Mouse (Mus musculus): ENCODE results near the gene Rbfox1.
A peak's percentile ranks its signal among the peaks of the same experiment; 100 is the strongest.

The Rbfox1 gene

DNA sequence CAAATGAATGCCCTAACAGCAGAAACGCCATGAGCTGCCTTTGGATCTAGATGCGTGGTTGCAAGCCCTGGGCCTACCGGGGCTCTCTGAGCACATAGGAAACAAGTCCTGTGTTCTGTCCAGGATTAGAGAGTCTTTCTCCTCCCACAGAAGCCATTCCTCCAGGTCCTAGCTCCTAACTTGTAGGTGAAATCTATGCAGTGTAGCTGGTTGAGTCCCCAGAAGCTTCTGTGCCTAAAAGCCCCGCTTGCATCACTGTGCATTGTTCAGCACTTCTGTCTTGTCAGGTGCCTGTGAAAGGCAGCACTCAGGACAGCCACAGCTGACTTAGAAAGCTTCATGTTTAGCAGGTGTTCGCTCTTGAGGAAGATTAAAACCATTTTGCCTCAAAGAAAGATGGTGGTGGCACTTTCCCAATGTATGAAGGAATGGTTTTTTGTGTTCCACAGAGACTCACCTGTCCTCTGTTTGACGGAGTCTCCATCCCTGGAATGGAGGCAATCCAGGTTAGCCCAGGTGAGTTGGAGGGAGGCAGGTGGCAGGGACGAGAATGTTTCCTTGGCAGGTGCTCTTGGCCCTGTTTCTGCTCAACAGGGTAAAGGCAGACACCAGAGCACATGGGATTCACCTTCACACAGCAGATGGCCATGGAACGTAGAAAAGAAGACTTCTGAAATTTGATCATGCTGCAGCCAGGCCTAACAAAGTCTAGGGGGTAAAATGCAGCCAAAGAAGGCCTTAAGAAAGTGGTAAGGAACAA is 1213.0 kb downstream of the Rbfox1 start:
- no peak for DNase-seq

DNA sequence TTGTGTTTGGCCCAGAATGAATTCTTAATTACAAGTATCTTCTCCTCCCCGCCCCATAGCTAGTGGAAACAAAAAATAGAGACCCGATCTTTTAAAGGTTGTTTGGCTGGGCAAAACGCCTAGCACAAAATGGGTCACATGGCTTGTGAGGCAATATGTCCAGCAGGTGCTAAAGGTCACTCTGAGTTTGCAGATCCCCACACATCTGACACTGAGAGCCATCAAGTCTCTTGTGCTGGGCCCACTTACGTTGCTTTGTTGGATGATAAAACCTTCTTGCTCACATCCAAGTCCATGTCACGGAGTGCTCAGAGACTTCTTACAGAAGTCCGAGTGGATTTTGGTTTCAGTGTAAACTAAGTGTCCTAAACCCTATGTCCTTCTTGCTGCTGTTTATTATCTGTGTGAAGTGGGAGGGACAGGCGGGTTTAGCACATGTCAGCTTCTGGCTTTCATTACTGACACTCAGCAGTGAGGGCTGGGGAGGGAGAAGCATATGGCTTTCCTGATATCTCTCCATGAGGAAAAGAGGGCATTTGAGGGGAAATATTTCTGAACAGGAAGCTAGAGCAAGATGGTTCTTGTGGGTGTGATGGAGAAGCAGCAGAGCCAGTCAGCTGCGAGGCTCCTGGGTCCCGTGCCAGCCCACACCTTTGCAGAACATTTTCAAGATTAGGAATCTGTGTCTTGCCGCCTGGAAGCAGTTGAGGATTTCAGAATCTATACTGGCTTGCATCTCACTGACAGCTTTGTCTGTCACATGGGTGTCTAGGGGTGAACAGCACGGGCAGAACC is 1214.5 kb downstream of the Rbfox1 start:
- peak; percentile 47 to 58 for DNase-seq

DNA sequence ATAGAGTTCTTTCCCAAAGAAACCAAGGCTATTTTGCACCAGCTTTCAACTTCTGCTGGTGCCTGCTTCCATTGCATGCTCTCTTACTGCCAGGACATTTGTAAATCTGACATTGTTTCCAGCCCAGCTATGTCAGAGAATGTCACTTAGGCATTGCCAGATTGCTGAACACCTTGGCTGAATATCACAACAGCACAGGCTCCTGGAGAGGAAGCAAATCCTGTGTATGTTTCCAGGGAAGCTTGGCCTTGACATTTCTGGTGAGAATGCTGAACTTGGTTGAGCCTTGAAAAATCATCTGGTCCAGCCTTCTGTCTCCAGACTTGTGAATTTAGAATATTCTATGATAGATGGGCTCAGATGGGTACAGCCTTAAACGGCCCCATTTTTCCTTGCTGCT is 1217.3 kb downstream of the Rbfox1 start:
- DNase-seq = no peak

DNA sequence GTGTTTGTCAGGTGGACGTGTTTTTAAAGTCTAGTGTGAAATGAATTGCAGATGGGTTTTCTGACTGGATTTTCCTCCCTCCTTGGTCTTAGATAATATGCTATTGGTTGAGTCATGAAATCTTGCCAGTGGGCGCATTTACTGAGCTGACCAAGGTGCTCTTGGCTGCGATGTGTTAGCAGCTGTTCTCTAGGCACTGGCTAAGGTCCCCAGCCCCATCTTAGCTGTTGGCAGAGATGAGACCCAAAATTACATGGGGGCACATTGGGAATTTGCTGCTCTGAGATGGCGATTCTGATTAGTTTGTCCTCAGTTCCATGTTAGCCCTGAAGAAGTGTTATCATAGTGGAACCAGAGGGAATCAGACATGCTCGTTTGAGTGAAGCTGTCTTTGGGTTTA is 1218.1 kb downstream of the Rbfox1 start:
- DNase-seq = no peak

DNA sequence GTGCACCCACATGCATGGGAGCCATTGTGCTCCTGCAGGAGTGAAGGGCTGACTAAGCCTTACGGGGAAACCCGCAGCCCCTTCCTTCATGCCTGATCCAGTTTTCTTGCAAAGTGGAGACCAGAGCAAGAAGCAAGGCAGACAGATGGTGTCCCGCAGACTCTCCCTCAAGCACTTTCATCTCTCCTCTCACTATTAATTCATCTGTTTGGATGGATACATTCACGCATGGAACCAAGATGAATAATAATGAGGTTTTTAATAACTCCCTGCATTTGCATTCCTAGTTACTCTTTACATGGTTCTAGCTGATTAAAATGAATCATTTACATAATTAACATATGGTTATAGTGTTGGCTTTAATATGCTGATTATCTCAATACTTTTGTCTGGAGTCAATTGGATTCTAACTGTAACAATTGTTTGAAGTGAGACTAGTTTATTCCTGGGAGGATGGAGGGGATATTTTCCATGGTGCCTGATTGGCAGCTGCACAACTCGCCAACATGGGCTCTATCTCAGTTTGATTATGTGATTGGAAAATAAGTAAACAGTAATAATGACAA is 1221.4 kb downstream of the Rbfox1 start:
- DNase-seq = no peak

DNA sequence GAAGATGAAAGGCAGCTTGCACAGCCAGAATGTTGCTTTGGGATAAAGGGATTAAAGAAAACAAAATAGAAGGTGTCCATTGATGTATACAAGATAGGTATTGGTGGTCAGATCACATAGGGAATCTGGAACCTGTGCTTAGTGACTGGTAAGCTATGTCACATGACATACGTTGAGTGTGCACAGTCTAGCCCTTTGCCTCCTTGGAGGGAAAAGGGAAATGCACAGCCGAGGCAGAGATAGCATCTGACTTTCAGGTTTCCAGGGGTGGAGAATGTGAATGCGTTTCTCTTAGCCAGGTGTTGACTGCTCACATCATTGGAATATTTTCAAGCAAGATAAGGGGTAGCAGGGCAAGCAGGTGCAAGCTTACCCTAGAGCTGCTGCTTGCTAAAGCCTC is 1230.8 kb downstream of the Rbfox1 start:
- peak in 1 of 2 experiments; percentile 8 for DNase-seq

DNA sequence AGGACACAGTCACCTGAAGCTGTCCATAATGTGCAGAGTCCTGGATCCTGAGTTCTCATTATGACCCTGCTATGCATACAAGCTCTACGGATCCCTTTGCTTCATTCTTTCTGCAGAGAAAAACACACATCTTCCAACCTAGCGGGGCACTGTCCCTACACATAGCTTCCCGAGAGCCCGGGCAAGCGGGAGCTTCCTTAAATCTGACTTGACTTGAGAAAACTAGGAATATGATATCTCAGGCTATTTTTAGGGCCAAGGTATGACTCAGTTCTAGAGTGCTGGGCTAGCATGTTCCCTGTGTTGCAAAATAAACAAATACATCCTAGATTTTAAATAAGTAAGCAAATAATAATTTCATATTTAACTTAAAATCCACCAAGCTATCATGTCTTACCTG is 1244.4 kb downstream of the Rbfox1 start:
- DNase-seq = no peak

DNA sequence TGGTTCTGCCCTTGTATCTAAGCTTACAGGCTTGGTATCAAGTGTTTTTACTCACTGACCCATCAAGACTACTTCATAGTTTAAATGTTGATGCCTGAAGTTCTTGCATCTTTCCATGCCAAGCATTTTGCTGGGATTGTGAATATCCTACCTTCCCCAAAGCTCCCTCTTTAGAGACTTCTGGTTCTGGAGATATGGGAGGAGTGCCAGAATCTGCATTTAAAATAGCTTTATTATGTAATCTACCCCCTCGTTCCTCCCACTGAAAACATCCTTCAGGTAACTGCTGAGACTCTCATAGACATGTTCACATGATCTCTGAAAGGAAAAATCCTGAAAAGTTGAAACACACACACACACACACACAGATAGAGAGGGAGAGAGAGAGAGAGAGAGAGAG is 1247.3 kb downstream of the Rbfox1 start:
- no peak for DNase-seq

DNA sequence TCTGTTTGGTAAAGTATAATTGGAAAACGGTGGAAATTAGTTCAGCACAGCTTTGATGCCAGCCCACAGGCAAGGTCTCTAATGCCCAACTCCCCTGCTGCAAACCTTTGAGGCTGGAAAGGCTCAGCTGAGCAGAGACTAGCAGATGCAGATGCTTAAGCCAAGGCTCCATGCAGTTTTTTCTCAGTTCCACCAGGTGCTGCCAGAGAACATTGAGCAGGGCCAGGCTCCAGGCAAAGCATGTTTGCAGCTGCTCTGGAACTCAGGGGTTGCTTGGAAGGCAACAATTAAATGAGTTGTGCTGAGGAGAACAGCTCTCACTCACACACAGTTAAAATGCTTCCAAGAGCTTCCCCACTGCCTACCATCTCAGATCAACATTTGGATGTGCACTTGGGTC is 1251.8 kb downstream of the Rbfox1 start:
- DNase-seq = peak; percentile 6 to 11

DNA sequence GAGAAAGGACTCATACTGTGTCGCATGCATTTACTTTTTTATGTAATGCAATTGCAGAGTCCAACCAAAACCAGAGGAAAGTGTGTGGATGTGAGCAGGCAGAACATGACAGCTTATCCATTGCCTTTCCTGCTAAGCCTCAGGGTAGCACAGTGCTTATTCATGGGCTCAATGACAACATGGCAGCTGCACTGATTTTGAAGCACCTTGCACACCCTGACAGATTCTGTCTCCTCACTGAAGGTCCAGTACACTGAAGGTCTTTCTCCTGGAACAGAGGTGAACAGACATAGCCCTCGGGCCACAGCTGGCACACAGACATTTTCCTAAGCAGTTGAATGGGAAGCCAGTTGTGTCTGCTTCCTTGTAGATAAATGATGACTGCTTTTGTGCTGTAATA is 1254.3 kb downstream of the Rbfox1 start:
- no peak for DNase-seq

DNA sequence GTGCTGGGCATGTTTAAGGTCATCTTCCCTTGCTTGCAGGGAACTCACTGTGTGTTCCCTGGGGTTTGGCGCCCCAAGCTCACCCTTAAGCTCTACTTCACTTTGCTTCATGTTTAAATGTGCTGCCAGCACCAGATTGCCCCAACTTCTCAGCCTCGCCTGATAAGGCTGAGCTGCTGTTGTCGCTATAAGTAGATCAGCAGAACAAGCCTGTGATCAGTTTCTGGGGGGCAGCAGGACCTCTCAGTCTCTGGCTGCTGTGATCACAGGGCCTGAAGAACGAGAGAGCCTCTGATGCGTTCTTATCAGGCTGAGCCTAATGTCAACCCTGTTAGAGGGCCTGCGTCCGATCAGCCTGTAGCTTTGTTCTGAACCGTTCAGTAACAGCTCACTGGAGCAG is 1255.8 kb downstream of the Rbfox1 start:
- DNase-seq = no peak

DNA sequence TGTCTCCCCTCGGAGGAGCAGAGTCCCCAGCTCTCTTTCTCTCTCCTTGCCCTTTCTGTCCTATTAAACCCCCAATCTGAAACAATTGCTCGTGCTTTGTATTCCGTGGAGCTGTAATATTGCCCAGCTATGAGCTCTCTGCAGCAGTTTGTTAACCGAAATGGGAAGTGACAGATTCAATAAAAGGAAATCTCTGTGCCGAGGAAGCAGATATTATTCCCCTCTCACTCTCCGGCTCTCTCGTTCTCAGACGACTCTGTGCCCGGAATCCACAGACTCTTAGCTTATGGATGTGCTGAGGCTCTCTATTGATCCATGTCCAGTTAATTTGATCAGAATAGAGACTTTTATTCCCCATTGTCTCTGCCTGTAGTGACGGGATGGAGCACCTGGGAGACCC is 1260.3 kb downstream of the Rbfox1 start:
- no peak for DNase-seq

DNA sequence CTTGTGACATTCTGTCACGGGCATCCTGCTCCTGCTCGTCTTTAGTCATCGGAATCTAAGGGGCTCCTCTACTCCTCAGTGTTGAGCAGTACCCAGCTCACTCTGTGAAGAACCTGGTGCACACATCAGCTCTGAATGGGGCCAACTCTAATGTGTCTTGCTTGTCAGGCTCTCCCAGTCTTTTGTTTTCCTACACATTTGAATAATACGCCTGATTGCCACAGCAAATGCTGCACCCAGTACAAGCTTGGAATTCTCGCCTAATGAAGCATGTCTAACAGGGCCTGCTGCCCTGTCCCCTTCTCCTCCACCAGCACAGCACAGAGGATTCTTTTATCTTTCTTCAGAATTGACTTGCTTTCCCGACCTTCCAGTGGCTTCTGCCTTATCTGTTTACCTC is 1261.3 kb downstream of the Rbfox1 start:
- DNase-seq = peak in 1 of 2 experiments; percentile 15

DNA sequence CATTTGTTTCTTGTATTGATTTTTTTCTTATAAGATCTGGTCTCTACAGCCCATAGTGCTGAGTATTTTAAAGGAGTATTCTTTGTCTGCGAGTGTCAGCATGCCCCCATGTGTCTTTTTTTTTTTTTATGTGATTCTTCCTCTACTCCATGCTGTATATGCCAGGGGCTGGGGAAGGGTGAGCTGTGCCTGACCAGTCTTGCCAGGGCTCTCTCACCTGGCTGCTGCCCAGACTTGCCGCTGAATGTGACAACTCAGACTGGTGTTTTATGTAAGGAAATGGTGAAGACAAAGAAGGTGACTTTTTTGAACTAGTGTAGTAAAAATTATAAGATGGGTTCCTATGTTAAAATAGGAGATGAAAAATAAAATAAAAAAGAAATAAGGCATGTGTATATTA is 1262.7 kb downstream of the Rbfox1 start:
- DNase-seq = no peak

DNA sequence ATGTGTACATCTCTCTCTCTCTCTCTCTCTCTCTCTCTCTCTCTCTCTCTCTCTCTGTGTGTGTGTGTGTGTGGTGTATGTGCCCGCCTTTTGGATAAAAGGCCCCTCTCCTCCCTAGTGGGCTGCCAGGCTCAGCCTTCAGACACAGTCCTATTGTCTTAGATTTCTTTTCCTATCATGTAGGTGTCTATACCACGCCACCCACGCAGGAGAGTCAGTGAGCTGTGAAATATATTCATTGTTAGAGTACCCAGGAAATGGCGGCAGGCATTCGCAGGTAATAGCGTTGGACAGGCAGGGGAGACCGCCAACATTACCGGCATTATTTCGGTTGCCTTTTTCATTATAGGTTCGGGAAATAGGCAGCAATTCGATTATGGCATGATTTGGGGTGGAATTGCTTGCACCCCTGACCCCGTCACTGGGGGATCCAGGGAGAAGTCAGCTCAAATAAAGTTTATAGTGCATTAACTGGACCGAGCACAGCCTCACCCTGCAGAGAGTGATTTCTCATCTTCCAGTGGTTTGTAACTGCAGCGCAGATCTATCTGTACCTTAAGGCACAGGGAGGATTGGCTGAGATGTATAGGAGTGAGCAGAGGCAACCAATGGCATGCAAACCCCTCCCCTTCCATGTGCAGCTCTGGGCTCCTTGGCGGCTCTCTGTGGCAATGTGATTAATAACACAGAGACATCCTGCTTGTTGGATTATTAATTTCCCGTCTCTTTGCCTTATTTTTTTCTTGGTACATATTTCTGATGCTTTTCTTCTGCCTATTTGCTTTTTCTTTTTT is 1264.1 kb downstream of the Rbfox1 start:
- DNase-seq = peak in 1 of 2 experiments; percentile 23

DNA sequence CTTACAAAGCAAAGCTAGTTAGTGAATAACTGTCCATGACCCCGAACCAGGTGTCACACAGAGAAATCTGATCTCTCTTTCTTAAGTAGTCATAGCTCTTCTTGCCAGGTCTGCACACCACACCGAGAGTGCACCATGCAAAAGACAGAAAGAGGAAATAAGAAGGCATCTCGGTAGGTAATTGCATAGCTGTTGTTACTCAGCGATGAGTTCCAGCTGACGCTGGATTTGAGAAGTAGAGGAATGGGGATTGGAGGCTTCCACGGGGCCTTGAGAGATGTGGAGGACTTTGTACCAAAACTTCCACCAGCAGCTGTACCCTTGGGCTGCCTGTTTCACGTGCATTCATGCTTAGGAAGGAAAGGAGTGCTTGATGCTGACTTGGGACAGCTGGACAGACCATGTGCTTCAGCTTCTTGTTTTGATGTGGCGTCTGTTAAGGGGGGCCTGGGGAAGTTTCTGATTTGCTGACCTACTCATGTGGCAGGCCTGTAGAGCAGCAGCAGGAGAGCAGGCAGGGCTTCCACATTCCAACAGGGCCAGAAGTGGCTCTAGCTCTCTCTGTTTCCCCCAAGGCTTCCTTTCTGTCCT is 1265.1 kb downstream of the Rbfox1 start:
- DNase-seq = peak; percentile 66 to 83

DNA sequence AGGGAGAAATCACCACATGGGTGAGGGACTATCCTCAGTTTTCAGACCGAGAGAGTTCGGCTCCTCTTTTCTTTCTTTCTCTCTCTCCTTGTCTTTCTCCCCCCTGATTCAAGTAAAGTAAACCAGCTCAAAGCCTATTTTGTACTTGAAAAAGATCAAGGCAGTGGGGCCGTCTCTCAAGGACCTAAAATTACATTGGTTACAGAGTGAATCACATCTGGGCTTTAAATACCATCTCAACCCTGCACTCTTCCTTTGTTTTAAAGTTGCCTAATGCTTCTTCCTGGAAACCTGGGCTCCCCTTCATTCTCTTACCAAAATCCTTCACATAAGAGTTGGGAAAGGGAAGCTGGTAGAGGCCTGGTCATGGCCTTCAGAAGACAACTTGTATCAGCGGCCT is 1267.2 kb downstream of the Rbfox1 start:
- DNase-seq = no peak

DNA sequence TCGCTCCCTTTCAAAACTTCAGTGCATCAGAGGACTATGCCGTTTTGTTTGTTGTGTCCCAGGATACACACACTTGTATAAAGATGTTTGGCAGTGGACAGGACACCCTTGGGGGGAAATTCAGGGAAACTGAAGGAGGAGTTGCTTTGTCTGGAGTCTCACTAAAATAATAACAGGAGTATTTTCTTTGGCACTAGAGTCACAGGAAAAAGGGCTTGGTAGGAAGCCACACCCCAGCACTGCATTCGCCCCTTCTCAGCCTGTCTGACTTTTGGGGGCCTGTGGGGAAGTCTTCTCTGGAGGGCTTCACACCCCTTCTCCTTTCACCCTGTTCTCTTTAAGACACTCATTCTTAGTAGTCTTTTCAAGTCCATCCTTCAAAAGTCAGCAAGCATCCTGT is 1269.5 kb downstream of the Rbfox1 start:
- no peak for DNase-seq

DNA sequence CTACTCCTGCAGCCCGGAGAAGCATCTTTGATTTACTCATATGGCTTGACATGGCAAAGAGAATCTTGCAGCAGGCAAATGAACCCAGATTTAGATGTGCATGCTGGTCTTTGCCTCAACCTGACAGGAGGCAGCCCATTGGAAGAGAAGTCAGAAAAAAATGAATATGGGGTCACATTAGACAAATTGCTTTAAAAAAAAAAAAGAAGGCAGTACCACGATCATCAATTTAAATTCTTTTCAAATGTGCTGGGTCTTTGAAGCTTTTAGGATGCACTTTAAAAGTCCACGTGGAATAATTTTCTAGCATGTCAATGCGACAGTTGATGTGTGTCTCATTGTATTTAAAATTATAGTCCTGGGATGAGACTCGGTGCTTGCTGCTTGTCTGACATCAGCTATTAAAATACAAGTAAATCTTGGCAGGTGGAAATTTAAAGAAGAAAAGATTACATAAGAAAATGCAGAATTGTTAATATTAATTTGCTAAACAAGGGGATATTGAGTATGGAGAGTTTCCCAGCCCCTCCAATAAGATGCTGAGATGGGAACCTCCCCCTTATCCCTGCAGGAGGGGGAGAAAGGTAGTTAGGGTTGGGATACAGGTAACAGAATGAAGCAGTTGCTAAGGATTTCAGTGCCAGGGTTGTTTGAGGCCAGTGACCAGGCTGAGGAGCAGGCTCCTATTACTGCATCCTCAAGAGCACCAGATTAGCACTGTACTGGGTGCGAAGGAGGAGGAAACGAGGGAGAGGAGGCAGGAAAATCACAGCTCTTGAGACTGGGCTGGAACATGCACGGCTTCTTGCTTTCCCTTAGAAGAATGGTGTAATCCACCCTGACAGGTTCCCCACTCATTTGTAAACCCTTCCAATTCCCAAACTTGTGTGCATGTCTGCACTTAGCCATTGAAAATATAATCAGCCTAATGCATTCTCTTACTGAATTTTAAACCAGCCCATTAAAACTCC is 1274.0 kb downstream of the Rbfox1 start:
- no peak for DNase-seq

DNA sequence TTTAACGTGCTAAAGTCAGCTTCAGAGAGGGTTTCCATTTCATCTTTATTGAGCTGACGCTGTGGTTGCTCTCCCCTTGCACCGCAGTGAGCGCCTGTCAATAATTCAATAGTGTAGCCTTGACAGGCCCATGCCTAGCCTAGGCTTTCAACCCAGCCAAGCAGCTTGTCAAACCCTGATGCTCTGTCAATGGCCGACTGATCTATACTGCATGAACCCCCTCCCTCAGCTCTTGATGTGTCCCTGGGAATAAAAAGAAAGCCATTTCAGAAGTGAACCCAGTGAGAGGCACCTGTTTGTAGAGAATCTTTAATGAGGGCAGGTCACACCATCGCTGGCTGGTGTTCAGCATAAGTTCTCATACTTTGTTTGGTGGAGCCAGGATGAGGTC is 1274.7 kb downstream of the Rbfox1 start:
- no peak for DNase-seq

DNA sequence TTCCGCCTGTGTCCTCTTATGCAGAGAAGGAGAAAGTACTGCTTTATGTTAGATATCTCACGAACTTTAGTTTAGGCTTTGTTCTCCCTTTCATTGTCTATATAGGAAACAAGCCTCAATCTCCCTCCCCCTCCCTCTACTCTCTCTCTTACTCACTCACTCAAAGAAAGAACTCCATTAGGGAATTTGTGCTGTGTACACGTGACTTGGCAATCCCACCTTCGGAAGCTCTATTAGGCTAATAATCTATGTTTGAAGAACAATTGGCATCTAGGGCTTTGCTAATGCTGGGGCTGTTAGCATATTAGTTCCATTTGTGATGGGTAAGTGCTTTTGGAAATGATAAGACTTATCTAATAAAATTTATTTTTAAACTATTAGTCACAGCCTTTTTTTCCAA is 1277.0 kb downstream of the Rbfox1 start:
- DNase-seq = no peak

DNA sequence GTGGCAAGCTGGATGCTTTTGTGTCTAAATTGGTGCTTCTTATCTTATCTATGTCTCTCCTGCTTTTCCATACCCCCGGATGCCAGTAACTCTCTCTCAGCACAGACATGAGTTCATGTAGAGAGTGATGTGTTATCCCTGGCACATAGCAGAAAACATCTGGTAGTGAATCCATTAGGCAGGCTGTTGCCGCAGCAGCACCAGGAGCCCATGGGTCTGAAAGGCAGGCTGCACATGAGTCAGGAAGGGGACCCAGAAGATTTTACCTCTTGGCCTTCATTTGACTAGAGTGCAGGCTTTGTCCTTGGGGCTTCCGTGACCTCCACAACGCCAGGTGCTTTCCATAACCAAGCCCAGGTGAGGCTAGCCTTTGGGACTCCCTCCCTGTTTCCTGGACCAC is 1278.5 kb downstream of the Rbfox1 start:
- DNase-seq = no peak

Measured in kidney, adult 8-10 months (tissue).